Mouse (Mus musculus): ENCODE results near the gene Ppp1r10.
"Not testable (repeated sequence)": the region's sequence is repeated elsewhere in the genome, so short reads cannot be mapped to it uniquely, and the experiment has no call there.

The Ppp1r10 gene

DNA sequence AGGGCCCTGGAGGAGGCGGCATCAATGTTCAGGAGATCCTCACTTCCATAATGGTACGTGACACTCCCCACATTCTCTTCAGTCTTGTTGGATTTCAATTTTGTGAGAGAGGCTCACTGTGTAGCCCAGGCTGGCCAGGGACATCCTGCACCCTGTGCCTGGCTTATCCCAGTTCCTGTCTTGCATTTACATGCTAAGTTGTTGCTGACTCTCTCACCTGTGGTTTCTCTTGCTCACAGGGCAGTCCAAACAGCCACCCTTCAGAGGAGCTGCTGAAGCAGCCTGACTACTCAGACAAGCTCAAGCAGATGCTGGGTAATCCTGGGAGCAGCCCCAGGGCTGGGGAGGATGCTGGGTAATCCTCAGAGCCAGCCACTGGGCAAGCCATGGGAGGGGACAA, 13.3 kb downstream of the Ppp1r10 start:
- DNase-seq (ENCODE audit: low read depth, low spot score): no peak

DNA sequence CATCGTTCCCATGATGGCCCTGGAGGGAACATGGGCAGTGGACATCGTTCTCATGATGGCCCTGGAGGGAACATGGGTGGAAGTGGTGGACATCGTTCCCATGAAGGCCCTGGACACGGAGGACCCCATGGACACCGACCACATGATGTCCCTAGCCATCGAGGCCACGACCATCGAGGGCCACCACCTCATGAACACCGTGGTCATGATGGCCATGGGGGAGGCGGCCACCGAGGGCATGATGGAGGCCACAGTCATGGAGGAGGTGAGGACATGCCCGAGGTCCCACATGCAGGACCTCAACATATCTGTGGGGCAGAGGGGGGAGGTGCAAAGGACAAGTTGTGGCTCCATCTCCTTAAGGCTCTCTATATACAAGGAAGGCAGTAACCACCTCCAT, 14.4 kb downstream of the Ppp1r10 start:
- peak; percentile 3 for DNase-seq (ENCODE audit: low read depth, low spot score)

DNA sequence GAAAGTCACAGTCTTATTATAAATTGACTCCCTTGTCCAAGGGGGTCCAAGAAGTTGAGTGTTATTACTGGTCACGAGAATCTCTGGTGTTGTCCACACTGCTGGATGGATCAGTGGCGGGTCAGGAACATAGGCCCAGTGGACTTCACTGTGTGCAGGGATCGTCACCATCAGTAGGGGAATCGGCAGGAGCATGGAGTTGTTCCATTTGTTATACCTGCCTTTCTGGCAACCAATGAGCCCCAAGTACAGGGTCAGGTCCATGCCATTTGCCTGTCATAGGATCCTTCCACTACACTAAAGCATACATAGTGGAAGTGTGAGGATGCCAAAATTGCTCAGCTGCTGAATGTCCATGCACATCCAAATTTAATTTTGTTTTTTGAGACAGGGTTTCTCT, 16.4 kb downstream of the Ppp1r10 start:
- no peak for DNase-seq (ENCODE audit: low read depth, low spot score)

DNA sequence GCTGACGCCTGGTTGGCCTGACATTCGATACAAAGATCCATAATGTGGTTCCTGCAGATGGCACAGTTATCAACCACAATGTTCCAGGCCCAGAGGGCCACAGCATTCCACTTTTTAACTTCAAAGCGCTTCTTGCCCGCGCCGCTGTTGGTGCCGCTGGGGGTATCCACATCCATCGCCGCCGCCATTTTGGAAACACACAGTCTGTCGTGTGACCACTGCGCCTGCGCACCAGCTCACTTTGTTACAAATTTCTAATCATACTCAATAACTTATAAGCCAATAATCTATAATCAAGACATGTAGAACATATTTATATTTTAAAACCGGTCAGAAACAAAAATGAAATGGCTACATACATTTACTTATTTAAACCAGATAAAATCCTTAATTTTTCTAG, 19.5 kb downstream of the Ppp1r10 start:
- not testable (repeated sequence) for DNase-seq (ENCODE audit: low read depth, low spot score)

DNA sequence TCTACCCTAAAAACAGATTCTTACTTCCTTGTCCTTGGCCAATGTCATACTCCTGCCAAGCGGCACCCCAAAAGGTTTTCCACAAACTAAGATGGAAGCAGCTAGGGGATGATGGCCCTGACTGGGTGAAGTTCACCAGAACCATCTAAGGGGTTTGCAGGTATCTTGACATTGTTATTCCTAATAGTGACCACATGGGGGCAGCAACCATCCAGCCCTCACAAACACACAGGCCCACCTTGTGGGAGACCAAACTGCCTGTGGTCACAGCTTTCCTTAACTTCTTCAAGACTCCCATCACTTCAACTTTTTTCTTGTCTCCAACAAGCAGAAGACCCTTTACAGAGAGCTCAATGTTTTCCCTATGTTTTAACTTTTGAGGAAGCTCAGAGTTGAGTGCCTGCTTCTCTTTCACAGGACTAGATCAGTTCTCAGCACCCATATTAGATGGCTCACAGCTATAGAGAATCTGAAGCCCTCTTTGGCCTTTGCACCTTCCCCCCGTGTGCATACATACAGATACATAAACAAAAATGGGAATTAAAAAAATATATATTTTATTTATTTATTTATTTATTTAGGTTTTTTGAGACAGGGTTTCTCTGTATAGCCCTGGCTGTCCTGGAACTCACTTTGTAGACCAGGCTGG, 21.6 kb downstream of the Ppp1r10 start:
- peak; percentile 78 for DNase-seq (ENCODE audit: low read depth, low spot score)

DNA sequence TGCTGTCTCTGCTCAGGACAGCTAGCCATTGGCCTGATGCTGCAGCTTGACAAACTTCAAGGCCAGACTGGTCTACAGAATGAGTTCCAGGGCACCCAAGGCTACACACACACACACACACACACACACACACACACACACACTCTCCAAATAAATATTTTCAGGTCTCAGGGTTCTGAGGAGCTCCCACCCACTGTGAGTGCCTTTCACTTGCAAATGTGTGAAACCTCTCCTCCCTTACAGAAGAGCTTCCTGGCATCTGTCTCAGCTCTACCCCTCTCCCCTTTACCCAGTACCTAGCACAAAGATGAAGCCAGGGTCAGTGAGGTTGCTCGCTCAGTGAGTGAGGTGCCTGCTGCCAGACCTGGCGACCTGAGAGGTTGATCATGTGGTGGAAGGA, 22.9 kb downstream of the Ppp1r10 start:
- DNase-seq (ENCODE audit: low read depth, low spot score): no peak

DNA sequence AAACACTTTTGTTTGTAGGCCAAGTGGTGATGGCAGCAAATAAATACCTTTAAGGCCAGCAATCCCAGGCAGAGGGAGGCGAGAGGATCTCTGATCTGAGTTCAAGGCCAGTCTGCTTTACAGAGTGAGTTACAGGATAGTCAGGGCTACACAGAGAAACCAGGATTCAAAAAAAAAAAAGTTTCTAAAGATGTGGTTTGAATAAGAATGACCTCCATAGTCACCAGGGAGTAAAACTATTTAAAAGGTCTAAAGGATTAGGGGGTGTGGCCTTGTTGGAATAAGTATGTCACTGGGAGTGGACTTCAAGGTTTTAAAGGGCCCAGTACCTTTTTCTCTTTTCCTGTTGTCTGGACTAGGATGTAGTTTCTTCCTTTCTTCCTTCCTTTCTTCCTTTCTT, 23.7 kb downstream of the Ppp1r10 start:
- no peak for DNase-seq (ENCODE audit: low read depth, low spot score)

DNA sequence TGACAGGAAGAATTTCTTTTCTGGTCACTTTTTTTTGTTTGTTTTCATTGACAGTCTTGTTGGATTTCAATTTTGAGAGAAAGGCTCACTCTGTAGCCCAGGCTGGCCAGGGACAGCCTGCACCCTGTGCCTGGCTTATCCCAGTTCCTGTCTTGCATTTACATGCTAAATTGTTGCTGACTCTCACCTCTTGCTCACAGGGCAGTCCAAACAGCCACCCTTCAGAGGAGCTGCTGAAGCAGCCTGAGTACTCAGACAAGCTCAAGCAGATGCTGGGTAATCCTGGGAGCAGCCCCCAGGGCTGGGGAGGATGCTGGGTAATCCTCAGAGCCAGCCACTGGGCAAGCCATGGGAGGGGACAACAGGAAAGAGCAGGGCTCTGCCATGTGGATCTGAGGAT, 34.7 kb downstream of the Ppp1r10 start:
- not testable (repeated sequence) for DNase-seq (ENCODE audit: low read depth, low spot score)

DNA sequence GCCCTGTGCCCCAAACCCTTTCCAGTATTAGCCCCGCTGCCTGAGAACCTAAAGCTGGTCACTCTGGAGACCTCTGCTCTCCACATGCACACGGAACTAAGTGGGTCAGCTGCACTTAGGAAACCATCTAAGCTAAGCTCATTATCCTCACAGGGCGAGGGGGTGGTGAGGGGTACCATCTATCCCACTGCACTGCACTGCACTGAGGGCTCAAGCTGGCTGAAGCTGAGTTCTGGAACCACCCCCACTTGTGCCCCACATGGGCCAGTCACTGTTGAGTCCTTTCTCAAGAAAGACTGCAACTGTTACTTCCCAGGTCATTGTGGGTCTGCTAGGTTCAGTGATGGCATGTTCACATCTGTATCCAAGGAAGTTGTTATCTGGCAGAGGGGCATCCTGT, 36.3 kb downstream of the Ppp1r10 start:
- not testable (repeated sequence) for DNase-seq (ENCODE audit: low read depth, low spot score)

DNA sequence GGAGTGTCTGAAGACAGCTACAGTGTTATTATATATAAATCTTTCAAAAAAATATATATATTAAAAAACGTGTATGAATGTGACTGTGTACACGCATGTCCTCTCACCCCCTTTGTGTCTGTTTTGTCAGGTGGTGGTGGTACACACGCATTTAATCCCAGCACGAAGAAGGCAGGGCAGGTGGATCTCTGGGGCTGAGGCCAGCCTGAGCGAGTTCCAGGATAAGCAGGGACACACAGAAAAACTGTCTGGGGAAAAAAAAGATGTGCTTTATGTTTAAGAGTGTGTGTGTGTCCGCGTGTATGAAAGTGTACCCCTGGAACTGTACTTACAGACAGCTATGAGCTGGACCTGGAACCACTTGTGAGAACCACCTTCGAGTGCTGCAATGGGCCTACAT, 38.4 kb downstream of the Ppp1r10 start:
- no peak for DNase-seq (ENCODE audit: low read depth, low spot score)

DNA sequence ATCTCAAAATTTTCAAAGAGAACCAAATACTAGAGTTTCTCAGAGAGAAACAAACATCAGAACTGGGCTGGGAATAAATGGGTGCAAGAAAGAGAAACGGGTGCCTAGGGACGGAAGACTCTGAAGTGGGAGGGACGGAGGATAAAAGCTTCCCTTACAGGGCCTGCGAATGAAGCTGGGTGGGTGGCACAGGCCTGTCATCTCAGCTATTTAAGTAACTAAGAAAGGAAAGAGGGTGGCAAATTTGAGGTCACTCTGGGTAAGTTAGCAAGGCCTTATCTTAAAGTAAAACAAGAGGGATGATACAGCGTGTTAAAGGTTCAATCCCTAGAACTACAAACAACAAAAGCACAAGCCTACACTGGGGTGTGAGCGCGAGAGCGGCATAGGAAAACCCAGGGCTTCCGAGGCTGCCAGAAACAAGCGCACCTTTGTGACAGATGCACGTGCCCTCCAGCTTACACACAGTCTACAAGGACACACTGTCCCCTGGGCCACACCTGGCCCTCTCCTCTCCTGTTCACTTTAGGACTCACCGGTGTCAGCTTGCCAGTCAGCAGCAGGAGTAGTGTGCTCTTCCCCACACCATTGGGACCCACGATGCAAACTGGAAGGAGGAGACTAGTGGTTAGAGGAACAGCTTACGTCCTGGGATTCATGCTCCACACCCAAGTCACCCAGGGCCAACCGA, 42.4 kb downstream of the Ppp1r10 start:
- DNase-seq (ENCODE audit: low read depth, low spot score): no peak

DNA sequence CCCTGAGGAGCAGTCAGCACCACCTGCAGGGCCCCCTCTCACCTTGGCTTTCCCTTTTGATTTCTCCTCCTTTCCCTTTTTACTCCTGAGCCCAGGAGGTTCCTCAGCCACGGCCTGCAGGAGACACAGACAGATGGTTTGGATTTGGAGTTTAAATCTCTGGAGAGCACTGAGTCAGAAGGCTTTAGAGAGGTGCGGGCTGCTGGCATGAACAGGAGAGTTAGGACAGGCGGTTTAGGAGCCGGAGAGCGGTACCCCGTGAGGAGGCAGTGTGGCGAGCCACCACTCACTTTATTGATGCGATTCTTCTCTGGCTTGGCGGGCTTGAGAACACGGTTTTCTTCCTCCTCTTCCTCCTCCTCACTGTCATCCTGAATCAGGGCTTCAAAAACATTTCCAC, 47.0 kb downstream of the Ppp1r10 start:
- DNase-seq (ENCODE audit: low read depth, low spot score): no peak

DNA sequence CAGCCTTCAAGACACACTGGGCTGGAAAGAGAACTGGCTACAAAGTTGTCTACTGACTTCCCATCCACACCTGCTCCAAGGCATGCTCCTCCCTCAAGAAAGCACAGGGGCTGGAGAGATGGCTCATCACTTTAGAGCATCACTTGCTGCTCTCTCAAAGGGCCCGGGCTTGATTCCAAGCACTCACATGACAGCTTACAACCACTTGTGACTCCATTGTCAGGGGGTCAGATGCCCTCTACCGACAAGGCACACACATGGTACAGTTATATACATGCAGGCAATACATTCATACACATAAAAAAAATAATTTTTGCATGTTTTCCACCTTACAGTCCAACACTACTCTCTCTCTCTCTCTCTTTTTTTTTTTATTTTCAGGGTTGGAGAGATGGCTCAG, 51.4 kb downstream of the Ppp1r10 start:
- DNase-seq (ENCODE audit: low read depth, low spot score): no peak

DNA sequence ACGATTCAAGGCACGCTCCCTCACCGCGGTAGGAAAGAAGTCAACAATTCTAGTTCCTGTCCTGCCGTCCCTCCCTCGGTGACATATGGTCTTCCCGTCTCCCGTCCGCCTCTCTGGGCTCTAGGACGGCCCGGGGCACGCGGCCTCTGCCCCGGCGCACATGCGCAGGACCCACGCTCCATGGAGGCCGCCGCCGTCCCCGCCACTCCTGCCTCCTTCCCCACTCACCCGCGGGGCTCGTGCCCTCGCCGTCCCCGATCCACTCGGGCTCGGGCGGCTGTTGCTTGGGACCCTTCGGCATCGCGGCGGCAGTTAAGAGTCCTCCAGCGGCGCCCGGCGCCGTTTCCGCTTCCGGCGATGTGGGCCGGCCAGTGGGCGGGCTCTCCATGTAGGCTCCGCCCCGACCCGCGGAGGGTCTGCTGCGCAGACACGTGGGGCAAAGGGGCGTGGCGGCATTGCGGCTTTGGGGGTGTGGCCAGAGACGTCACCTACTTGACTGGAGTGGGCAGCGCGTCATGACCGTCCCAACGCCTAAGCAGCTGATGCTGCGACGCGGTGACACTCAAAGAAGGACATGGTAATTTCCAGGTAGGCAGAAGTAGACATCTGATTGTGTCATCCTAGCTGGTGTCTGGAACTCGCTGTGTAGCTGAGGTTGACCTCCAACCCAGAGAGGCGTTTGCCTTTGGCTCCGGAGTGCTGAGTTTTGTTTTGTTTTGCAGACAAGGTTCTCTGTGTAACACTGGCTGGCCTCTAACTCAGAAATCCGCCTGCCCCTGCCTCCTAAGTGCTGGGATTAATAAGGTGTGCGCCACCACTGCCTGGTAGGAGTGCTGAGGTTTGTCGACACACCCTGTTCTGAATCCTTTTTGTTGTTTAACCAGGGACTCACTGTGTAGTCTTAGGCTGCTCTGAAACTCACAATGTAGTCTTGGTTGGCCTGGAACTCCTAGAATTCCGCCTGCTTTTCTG, 53.5 kb downstream of the Ppp1r10 start, which contains the start of gene Abcf1:
Gene Abcf1 (minus strand): TSS at position 344 of the 972 bp plus-strand sequence.
- peak; percentile 98 for DNase-seq (ENCODE audit: low read depth, low spot score)

DNA sequence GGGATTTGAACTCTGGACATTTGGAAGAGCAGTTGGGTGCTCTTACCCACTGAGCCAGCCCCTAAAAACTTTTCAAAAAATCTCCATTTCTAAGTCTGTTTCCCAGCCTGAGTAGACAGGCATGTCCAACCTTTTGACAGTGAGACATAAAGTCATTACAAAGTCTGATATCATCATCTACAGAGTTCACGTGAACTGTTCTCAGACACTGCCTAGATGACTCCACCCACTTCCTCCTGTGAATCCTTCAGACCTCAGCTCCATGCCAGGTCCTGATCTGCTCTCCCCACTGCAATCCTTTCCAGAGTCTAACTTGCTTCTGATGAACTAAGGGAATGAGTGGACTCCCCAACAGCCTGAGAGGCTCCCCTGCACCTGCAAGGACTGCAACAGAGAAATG, 55.9 kb downstream of the Ppp1r10 start:
- peak; percentile 53 for DNase-seq (ENCODE audit: low read depth, low spot score)

DNA sequence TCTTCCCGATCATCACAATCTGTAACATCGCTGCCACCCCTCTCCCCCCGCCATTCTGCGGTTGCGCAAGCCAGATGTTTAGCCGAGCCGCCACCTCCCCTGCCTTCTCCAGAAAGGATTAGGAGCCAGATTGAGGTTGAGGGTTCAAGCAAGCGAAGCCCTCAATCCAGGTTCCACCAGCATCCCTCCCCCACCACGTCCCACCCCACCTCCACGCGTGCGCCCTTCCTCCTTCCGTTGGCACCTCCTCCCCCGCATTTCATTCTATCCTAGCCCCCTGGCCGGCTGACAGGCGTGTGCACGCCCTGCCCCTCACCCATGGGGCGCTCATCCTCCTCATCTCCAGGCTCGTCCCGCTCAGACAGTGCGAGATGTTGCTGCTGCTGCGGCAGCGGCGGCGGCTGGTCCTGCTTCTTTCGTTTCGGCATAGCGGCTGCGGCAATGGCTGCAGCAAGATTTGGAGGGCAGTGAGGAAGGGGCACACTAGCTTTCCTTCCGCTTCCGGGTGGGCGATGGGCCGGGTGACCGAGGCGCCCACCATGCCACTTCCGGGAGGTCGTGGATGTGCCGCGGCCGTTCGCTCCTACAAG, 62.7 kb downstream of the Ppp1r10 start:
- no peak for DNase-seq (ENCODE audit: low read depth, low spot score)

DNA sequence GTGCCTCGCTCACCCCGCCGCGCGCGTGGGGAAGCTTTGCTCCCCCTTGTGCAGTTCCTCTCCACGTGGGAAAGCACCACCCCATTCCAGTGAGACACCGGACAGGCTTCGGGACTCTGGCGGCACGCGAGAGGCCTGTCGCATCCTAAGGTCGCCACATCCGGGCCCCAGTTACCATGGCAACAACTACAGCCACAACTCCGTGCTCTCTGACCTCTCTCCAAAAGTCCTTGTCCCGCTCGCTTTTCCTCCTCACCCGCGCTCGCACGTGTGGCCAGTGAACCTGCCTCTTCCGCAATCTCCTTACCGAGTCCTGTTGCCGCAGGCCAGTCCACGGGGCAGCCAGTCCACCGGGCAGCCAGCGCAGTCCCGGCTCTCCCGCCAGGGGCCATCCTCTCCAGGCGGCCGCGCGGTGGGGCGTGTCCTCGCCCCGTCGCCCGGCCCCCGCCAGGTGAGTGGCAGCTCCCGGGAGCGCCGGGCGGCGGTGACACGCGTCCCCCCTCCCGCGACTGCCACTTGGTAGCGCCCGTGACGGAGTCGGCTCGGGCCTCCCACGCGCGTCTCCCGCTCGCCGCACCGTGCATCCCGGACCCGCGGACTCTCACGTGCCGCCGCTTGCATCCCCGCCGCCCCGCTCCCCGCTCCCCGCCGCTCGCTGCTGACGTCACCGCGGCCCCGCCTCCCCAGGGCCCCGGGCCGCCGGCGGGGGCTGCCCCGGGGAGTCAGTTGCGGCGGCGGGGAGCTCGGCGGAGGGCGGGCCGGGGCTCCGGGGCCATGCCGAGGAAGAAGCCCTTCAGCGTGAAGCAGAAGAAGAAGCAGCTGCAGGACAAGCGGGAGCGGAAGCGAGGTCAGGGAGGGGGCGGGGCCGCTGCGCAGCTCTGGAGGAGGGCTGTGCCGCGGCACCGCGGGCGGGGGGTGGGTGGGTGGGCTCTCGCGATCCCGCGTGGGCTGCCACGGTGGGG, 63.4 kb downstream of the Ppp1r10 start, which contains the start of the genes Gnl1 and Prr3:
Gene Gnl1 (plus strand): TSS at position 451 of the 962 bp plus-strand sequence.
Gene Prr3 (minus strand): TSS at position 836 of the 962 bp plus-strand sequence.
- peak; percentile 94 for DNase-seq (ENCODE audit: low read depth, low spot score)

DNA sequence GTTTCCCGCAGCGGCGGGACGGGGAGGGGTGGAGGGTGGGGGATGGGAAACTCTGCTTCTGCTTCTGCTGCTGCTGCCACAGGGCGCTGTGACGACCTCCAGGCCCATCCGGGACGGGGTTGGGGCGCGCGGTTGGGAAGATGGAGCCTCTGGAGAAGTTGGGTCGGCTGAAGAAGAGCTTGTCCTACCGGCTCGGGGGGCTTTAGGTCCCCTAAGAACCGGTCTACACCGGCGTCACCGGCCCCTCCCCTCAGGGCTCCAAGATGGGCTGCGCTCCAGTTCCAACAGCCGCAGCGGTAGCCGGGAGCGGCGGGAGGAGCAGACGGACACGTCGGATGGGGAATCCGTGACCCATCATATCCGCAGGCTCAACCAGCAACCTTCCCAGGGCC, 64.1 kb downstream of the Ppp1r10 start:
- no peak for DNase-seq (ENCODE audit: low read depth, low spot score)

DNA sequence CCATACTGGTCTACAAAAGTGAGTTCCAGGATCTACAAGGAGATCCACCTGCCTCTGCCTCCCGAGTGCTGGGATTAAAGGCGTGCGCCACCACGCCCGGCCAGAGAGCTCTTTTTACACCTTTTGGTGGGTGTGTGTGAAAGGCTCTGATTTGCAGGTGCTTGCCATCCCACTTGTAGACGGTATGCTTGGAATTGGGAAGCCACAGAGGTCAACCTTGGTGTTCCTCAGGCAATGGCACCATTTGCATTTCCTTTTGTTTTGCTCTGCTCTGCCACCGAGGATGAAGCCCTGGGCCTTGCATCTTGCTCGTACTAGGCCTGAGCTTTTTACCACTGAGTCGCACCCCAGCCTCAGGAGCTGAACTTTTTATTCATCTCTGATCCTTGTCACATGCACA, 65.5 kb downstream of the Ppp1r10 start:
- no peak for DNase-seq (ENCODE audit: low read depth, low spot score)

Data from CD4-positive helper T cell, adult 2 months (primary cell).